Mouse (Mus musculus) embryonic fibroblast, embryonic 13.5 days (primary cell): ENCODE measurements around the gene Lpcat4. TPM values are rescaled to one million over a fixed set of nuclear protein-coding genes. Genes with fewer than 3 reads are reported as not detected.

ENCODE experiments used
- H3K27ac ChIP-seq: 2 replicates; pipeline ENCODE4 v1.5.1; 2012; ENCODE audit warnings: low read length, control low read depth, inconsistent platforms; ENCODE audit not compliant: insufficient read depth
- H3K4me1 ChIP-seq: 2 replicates; pipeline ENCODE4 v1.6.1; 2011; ENCODE audit warnings: low read length; ENCODE audit not compliant: control insufficient read depth, insufficient read depth
- H3K4me3 ChIP-seq: 2 replicates; pipeline ENCODE4 v1.5.1; 2011; ENCODE audit warnings: mild to moderate bottlenecking, control low read depth, low read length; ENCODE audit not compliant: insufficient read depth
- CTCF ChIP-seq: IDR thresholded peaks from 2 replicates; pipeline ENCODE4 v1.5.1; 2011; ENCODE audit warnings: mild to moderate bottlenecking, control low read depth, low read length, moderate library complexity, borderline replicate concordance; ENCODE audit not compliant: insufficient read depth
- POLR2A ChIP-seq: IDR thresholded peaks from 2 replicates; pipeline ENCODE4 v1.6.1; 2011; ENCODE audit warnings: low read depth, mild to moderate bottlenecking, control low read depth, low read length, moderate library complexity
- polyA plus RNA-seq: library from polyadenylated mRNA; stranded (reverse); fragments of >200 nt; gene quantifications from 2 replicates; pipeline ENCODE4 v1.2.4, GENCODE M21; 2011; ENCODE audit warnings: low read depth; ENCODE audit not compliant: missing spikeins, insufficient read length

Lpcat4 gene
- polyA plus RNA-seq, 1 experiment, result 21.6 TPM

DNA sequence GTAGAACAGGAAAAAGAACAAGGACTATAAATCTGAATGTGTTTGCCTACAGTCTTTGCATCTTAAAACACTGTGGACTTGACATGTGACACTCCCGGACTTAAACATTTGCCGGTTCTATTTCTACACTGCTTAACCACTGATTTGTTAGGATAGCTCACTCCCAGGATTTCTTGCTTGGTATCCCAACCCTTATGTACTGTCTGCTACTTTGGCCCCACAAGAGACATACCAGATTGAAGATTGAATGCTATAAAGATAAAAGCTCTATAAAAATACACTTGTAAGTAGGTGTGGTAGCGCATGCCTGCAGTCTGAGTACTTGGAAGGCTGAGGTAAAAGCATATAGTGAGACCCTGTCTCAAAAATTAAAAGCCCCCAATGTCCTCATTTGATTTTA is 50.2 kb downstream of the Lpcat4 start:
- no peaks in the 10 kb centered on the region for H3K4me1 ChIP-seq
- TF ChIP-seq POLR2A (no peak), CTCF (no peak)
- no peak overlapping the region for H3K4me3 ChIP-seq
- no peak overlapping the region for H3K27ac ChIP-seq

DNA sequence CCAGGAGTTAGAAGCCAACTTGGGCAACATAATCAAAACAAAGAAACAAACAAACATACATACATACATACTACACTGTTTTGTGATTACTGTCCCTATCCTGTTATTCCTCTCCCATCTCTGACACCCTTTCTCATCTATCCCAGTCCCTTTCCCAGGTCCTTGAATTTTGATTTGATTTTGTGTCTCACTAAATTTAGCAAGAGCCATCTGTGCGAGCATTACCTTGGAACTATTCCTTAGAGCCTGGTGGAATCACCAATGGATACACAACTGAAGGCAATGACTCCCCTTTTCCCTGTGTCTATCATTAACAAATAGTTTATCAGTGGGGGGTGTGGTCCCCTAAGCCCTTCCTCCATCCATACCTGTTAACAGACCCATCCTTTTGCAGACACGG is 53.6 kb downstream of the Lpcat4 start:
- no peak overlapping the region for H3K27ac ChIP-seq
- TF ChIP-seq CTCF, result no peak
- TF ChIP-seq POLR2A, result no peak
- no peaks in the 10 kb centered on the region for H3K4me1 ChIP-seq
- no peak overlapping the region for H3K4me3 ChIP-seq

DNA sequence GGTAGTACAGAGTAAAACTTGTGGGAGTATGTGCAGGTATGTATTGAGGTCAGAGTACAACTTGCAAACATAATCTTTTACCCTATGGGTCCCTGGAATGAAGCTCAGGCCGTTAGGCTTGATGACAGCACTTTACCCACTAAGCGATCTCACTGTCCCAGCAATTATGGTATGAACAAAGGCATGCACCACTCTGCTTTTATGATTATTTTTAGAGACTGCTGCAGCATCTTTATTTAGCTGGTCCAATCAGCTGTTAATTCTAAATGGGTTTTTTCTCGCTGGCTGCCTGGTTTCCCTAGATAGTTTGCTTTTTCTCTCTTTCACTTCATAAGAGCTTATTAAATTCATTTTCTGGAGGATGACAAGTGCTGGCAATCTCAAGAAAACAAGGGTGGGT is 56.9 kb downstream of the Lpcat4 start:
- Histone ChIP-seq H3K27ac (no peak overlapping the region), H3K4me3 (no peak overlapping the region), H3K4me1 (no peaks in the 10 kb centered on the region)
- no peak for TF ChIP-seq CTCF
- TF ChIP-seq POLR2A, result no peak

Other genes with a start within 250 kb of the Lpcat4 start
- gene Olfr1309, start 249.2 kb upstream of the Lpcat4 start, polyA plus RNA-seq, result 0.12 and 0.56 TPM in 2 replicates
- gene Olfr1310, start 226.8 kb upstream of the Lpcat4 start, polyA plus RNA-seq, result 0.48 and 0.51 TPM in 2 replicates
- not detected in 2 replicates for gene Olfr1311, start 215.1 kb upstream of the Lpcat4 start, polyA plus RNA-seq
- gene Olfr1312, start 189.2 kb upstream of the Lpcat4 start, polyA plus RNA-seq, result 0.15 and 0.39 TPM in 2 replicates
- 0.37 and 0.39 TPM in 2 replicates for gene Olfr1313, start 161.6 kb upstream of the Lpcat4 start, polyA plus RNA-seq
- gene Olfr1314, start 142.7 kb upstream of the Lpcat4 start, polyA plus RNA-seq, result 1.6 and 2.3 TPM in 2 replicates
- 1.2 and 1.8 TPM in 2 replicates for gene Olfr1315-ps1, start 124.0 kb upstream of the Lpcat4 start, polyA plus RNA-seq
- 1.3 and 1.9 TPM in 2 replicates for gene Olfr1316, start 104.5 kb upstream of the Lpcat4 start, polyA plus RNA-seq
- gene Olfr1317, start 99.1 kb upstream of the Lpcat4 start, polyA plus RNA-seq, result not detected in 2 replicates
- gene Olfr1318, start 85.3 kb upstream of the Lpcat4 start, polyA plus RNA-seq, result not detected in 2 replicates
- not detected in 2 replicates for gene Nutm1, start 19.8 kb downstream of the Lpcat4 start, polyA plus RNA-seq
- 70.7 and 79.5 TPM in 2 replicates for gene Nop10, start 22.5 kb downstream of the Lpcat4 start, polyA plus RNA-seq
- 27.9 and 29.2 TPM in 2 replicates for gene Slc12a6, start 26.4 kb downstream of the Lpcat4 start, polyA plus RNA-seq
- not detected in 2 replicates for gene Gm21985, start 26.8 kb downstream of the Lpcat4 start, polyA plus RNA-seq
- 65.8 and 71.9 TPM in 2 replicates for gene Emc4, start 128.6 kb downstream of the Lpcat4 start, polyA plus RNA-seq
- gene Katnbl1, start 139.7 kb downstream of the Lpcat4 start, polyA plus RNA-seq, result 24.9 and 26.1 TPM in 2 replicates
- 21.8 and 23.0 TPM in 2 replicates for gene Emc7, start 215.5 kb downstream of the Lpcat4 start, polyA plus RNA-seq
- not detected in 2 replicates for gene Chrm5, start 241.3 kb downstream of the Lpcat4 start, polyA plus RNA-seq